Mouse (Mus musculus): ENCODE measurements around the gene Ubqln1.

GRCm38 (mm10) chr13:58263546-58263945, 48.1 kb upstream of the Ubqln1 start:
- TF ChIP-seq CTCF (IDR thresholded peaks at IDR 0.05; ENCODE audit: low read depth, low read length) (no peak), POLR2AphosphoS5 (IDR thresholded peaks at IDR 0.05; ENCODE audit: insufficient replicate concordance, low read depth, low read length) (no peak)

All from G1E (cell line).